Mouse (Mus musculus) layer of hippocampus, postnatal 14 days (tissue): ENCODE results near the gene Prickle3. TPM values are rescaled to one million over a fixed set of nuclear protein-coding genes. Genes with fewer than 3 reads are reported as not detected.

Source experiments
- DNase-seq, 2 experiments: peaks; one replicate each; pipeline ENCODE4 v3.0.0; 2021 to 2022; ENCODE audit warnings: low spot score in 2 of 2, mixed read lengths in 1 of 2
- long read RNA-seq, 2 experiments: library from polyadenylated mRNA; stranded (forward); transcript quantifications; one replicate each; pipeline ENCODE4 v2.0.0; 2021
- total RNA-seq, 2 experiments: library from RNA; stranded (reverse); gene quantifications; 2 replicates each; pipeline ENCODE4 v1.2.3; 2021

Prickle3 gene
- 1 to 10 TPM; 1.5 to 1.6 TPM for total RNA-seq
- long read RNA-seq, experiment 1, partial matches to known transcripts = 0 of 1 reads
- long read RNA-seq, experiment 1, other reads (novel, unspliced or antisense) = 1 of 1 reads
- long read RNA-seq, experiment 2, partial matches to known transcripts = 0 of 1 reads
- long read RNA-seq, experiment 2, other reads (novel, unspliced or antisense) = 1 of 1 reads

DNA sequence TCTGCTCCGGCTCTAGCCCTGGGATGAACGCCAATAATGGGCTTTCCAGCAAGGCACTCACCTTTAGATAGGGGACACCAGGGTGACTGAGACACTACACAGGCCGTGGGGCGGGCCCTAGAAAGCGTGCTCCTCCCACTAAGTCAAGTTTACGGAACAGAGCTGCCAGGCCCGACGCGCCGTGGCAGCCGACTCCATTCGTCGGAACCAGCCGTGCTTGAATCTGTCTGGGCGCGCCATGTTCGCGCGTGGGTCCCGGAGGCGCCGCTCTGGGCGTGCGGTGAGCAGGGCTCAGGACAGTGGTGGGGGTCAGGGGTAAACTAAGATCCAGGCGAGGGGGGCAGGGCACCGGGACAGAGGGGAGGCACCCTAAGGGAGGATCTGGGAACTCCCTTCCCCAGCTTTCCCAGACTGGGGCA, at the start of gene Prickle3:
Gene Prickle3, plus strand, starts transcription at position 40 of the 419 bp plus-strand sequence.
- DNase-seq = no peak

DNA sequence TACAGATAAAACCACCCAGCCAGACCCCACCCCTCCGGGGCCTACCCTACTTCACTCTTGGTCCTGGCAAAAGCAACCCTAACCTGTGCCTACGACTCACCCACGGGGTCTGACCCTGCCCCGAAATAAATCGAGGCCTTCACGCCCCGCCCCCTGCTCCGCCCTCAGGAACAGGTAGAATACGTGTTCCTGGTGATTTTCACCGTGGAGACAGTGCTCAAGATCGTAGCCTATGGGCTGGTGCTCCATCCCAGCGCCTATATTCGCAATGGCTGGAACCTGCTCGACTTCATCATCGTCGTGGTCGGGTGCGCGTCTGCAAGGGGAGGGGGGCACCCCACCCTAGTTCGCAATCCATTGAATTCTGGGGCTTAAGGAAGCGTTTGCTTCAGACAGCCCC, 47.0 kb upstream of the Prickle3 start:
- peak; percentile 6 to 10 for DNase-seq

DNA sequence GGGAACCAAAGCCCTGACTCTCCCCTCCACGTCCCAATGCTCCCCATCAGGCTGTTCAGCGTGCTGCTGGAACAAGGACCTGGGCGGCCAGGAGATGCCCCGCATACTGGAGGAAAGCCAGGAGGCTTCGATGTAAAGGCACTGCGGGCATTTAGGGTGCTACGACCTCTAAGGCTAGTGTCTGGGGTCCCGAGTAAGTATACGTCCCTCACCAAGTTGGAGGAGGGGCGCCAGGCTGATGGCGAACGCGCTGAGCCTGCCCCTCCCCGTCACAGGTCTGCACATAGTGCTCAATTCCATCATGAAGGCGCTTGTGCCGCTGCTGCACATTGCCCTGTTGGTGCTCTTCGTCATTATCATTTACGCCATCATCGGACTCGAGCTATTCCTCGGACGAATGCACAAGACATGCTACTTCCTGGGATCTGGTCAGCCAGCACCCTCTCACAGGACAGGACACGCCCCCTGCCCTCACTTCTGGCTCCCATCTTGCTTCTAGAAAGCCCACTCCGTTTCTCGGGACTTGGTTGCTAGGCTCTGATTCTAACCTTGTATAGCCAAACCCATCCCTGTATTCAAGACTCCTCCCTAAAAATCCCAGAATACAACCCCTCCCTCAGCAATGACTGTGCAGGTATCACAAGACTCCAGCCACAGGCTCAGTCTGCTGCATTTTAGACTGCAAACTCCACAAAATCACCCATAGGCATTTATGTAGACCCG, 46.4 kb upstream of the Prickle3 start:
- peak in 1 of 2 experiments; percentile 24 for DNase-seq

DNA sequence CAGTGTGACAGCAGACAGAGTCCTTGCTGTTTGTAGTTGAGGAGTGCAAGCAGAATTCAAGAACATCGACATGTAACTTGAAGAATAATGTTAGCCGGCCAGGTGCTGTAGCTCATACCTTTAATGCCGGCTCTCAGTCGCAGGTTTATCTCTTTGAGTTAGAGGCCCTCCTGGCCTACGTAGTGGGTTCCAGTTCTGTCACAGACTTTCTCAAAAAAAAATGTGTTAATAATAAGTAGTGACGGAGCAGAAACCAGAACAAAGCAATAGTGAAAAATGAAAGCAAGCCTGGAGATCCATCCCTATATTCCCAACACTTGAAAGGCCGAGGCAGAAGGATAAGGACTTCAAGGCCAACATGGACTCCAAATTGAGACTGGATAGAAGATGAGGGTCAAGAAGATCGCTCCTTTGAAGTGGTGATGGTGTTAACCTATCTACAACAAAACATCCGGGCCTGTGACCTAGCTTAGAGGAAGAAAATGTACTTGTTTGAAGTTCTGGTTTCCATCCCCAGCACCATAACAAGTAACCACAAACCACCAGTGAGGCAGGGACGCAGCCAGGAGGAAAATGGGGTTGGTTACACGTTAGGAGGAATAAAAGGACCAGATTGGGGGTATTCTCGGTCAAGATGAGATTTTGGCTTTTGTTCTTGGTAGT, 39.0 kb upstream of the Prickle3 start:
- no peak for DNase-seq

DNA sequence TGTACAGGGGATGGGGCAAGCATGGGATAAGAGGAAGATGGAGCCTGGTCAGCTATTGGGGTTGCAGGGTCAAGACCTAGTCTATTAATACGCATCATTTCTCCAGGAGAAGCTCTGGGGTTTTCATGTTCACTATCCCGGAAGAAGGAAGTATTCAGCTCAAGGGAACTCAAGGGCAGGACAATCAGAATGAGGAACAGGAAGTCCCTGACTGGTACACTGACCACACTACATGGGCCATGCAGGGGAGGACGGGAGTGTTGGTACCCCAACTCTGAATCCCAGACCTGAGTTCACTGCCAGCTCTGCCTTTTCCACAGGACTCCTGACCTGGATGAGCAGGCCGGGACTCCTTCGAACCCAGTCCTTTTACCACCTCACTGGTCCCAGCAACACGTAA, 24.5 kb upstream of the Prickle3 start:
- DNase-seq = no peak

DNA sequence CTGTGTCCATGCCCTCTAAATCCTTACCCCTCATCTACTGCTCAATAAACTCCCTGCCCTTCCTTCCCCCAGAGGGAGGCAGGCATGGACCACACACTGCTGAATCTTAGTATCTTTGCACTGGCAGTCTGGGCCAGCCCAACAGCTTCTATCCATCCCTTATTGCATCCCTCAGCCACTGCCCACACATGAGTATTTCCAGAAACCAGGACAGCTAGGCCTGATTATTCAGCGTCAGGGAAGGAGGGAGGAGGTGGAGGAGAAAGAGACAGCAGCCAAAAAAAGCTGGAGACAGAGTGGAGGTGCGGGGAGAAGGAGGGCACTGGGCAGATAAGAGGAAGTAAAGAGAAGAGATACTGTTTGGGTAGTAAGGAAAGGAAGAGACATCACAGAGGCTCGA, 22.0 kb upstream of the Prickle3 start:
- DNase-seq = no peak

DNA sequence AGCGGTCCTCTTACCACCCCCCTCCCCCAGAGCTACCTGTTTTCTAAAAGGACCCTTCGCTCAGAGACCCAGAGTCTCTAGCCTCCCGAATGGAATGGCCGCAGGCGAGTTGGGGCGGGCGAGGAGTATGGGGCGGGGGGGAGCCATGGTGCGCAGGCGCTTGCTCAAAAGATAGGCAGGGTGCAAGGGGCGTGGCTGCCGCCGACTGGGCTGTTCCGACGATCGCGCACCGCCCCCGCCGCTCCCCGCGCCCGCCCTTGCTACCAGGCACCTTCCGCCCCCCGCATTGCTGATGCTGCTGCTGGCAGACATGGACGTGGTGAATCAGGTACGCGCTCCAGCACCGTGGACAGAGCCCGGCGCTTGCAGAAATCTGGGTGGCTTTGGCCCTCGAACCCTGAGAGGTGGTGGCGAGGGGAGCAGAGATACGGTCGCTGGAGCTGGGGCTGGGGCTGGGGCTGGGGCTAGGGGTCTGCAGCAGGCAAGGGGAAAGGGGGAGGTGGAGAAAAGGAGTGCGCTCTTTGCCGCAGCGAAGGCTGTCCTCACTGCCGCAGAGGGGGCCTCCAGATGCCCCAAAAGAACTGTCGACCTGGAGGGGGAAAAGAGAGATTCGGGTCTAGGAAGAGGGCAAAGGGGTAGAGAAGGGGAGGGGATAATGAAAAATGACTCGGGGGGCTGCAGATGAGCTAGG, 18.5 kb upstream of the Prickle3 start, which contains the start of gene Syp:
Gene Syp, plus strand, starts transcription at position 71 of the 691 bp plus-strand sequence.
- peak; percentile 81 to 87 for DNase-seq

DNA sequence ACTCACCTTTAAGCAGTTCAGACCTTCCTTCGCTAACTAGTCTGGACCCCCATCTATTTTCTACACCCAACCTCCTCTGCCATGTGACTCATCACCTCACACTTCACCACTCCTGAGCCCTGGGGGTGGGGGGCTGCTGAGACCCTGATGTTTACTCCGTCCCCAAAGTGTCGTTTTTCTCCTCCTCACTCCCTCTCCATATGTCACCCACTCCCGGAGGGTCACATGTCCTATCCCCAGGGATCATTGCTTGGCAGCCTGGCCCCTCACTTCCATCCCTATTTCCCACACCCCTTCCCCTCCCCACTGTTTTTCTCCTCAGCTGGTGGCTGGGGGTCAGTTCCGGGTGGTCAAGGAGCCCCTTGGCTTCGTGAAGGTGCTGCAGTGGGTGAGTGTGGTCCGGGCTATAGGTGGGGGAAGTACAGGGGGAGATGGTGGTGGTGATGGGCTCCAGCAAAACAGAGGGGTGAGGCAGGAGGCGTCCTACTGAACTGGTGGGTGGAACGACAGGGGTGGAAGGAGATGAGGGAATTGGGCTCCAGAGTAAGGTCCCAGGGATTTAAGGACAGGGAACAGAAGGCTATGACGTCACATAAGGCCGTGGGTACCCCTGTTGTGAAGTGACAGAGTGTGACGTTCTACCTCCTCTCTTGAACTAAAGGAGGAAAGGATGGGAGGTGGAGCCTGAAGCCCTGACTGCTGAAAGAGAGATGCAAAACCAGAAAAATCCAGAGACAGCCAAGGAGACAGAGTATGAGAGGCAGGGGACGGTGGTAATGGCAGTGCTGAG, 17.3 kb upstream of the Prickle3 start:
- DNase-seq = peak in 1 of 2 experiments; percentile 44

DNA sequence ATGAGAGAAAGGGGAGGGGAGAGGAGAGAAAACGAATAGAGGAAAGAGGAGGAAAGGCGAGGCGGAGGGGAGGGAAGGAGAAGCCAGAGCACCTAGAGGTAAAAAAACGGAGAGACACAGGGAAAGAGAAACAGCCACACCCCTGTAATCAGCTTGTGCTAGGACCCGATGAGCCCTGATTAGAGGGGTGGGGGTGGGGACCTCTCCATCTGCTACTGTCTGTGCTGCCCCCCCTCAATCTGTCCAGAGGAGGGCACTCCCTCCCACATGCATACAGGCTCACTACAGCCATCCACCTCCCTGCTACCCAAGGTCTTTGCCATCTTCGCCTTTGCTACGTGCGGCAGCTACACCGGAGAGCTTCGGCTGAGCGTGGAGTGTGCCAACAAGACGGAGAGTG, 16.3 kb upstream of the Prickle3 start:
- no peak for DNase-seq

DNA sequence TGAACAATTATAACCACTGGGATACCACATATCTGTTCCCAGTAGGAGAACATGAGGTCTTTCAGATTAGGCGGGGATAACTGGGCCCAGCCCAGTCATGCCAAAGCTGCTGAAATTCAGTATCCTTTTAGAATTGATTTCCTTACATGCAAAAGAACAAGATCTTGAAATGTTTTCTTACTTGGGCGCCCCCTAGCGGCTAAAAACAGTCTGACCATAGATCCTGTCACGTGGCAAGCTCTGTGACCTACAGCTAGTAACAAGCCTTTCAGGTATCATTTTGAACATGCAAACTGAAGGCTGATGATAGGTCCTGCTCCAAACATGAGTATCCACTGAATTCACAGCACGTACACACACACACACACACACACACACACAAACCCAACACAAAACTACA, 11.7 kb upstream of the Prickle3 start:
- DNase-seq = peak; percentile 53 to 67

DNA sequence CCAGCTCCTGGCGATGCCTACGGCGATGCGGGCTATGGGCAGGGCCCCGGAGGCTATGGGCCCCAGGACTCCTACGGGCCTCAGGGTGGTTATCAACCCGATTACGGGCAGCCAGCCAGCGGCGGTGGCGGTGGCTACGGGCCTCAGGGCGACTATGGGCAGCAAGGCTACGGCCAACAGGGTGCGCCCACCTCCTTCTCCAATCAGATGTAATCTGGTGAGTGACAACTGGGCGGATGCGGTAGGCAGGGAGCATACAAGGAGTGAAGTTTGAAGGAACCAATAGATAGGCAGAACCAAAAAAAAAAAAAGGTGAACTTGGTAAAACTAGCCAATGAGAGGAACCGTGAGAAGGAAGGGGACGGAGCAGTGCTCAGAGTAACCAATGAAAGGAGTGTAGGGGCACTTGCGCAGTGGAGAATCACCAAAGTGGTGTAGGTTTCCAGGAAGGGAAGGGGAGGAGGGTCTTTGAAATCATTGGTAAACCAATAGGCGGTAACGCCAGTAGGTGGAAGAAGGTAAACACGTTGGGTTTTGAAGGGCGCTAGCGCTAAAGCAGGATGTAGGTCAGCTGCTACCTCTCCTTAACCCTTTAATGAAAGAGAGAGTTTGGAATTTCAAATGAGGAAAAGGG, 8.3 kb upstream of the Prickle3 start:
- peak; percentile 66 to 78 for DNase-seq

DNA sequence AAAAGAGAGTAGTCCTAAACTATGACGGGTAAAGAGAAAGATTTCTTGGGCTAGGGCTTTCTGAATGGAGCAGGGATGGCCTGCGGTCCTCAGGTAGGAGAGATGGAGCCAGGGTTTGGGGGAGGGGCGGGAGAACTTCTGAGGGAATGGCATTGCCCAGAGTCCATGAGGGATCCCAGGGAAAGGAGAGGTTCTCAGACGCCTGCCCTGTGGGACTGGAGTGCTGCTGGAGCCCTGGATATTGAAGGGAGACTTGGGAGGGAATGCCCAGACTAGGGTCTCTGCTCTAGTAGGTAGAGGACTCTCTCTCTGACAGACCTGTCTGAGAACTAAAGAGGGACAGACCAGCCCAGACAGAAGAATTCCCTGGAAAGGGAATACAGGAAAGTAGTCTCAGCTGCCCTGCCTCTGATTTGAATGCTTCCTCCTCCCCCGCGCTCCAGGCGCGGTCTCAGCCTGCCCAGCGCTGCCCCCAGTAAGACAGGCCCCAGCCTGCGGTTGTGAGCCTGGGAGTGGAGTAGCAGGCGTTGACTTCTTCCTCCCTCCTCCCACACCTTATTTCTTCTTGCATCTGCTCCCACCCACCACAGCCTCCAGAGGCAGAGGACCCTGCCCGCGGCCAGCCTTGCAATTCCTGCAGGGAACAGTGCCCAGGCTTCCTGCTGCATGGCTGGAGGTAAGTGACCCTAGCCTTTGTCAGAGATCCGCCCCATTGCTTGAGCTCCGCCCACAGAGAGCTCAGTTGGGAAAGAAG, 1.1 kb downstream of the Prickle3 start:
- DNase-seq = no peak

DNA sequence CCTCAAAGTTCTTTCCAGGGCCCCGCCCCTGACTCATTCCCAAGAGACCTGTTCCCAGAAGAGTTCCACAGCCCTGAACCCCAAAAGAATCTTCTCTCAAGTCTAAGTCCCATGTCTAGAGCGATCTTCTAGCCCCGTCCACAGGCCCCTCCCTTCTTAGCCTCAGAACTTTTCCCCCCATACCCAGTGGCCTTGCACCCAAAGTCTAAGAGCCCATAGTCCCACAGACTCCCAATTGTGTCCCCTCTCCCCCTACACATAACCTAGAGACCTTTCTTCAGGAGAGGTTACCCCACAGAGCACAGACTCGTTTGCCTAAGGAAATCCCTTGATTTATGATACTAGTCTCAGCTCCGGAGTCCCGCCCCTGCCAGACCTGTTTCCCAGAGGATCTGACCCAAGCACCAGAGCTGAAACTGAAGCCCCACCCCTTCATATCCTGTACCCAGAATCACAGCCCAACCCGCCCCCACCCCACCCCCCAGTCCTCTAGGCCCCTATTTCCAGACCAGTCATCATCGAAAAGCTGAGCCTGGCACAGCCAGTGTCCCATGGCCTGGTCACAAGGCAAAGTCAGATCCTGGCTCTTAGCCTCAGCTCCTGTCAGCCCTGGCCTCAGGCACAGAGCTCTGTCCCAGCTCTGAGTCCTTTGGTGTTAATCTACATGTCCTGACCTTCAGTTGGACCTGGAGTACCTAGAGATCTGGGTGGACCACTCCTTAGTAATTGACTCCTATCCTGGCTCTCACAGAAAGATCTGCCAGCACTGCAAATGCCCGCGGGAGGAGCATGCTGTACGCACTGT, 1.9 kb downstream of the Prickle3 start:
- DNase-seq = no peak

DNA sequence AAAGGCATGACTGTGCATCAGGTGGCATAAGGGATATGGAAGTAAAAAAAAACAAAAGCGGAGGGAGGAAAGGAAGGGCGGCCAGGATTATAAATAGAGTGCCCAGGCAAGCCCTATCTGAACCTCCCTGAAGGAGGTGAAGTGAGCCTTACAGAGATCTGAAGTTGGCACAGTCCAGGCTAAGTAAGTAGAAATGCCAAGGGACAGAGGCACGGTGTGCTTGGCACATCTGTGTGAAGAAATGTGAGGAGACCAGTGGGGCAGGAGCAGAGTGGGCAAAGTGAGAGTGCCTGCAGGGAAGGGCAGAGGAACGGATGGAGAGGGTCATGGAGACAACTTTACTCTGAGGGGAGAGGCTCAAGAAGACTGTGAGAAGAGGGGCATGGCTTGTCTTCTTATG, 4.0 kb downstream of the Prickle3 start:
- no peak for DNase-seq

DNA sequence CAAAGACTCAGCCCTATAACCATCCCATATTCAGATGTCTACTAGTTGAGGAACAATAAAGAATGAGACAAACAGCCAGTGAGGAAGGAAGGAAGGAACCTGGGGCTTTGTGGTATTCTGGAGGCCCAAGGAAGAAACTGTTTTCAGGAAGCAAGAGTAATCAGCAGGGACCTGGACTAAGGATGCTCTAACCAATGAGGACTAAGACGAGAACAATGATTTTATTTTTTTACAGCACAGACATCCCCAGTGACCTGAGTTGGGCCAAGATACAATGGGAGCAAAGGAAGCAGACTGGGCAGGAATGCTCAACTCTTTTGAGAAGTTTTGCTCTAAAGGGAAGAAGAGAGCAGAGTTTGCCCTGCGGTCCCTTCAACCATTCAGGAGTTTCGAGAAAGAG, 5.9 kb downstream of the Prickle3 start:
- no peak for DNase-seq

DNA sequence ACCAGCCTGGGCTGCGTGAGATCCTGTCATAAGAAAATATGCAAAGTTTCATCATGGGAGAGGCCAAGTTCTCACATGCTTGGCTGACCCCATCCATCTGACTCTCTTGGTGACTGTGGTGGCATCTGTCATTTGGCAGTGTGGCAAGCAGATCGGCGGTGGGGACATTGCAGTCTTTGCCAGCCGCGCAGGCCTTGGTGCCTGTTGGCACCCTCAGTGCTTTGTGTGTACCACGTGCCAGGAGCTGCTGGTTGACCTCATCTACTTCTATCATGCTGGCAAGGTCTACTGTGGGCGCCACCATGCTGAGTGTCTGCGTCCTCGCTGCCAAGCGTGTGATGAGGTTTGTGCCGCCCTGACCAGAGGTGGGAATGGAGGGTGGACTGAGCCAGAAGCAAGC, 7.7 kb downstream of the Prickle3 start:
- DNase-seq = no peak

DNA sequence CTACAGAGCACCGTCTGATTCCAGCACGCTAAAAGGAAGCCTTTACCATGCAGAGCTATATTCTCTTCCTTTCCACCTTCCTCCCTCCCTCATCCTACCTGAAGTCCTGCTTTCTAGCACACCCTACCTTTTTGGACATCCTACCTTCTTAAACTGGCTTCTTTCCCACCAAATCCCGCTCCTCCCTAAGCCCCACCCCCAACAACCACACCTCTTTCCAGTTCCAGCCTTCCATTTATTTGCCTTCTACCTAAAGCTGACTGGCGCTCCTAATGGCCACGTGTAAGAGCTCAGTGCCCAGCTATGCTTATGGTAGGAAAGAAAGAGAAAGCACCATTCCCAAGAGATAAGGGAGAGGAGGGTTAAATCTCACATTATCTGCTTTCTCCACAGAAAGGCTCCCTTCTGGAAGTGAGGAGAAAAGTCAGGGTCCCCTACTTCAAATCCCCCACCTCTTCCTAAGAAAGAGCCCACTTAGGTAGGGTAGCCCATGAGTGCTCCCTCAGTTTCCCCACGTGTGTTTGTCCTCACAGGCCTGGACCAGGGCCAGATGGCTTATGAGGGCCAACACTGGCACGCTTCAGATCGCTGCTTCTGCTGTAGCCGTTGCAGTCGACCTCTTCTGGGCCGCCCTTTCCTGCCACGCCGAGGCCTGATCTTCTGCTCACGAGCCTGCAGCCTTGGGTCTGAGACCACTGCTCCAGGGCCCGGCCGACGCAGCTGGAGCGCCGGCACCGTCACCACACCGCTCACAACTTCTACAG, 8.9 kb downstream of the Prickle3 start:
- DNase-seq = no peak

DNA sequence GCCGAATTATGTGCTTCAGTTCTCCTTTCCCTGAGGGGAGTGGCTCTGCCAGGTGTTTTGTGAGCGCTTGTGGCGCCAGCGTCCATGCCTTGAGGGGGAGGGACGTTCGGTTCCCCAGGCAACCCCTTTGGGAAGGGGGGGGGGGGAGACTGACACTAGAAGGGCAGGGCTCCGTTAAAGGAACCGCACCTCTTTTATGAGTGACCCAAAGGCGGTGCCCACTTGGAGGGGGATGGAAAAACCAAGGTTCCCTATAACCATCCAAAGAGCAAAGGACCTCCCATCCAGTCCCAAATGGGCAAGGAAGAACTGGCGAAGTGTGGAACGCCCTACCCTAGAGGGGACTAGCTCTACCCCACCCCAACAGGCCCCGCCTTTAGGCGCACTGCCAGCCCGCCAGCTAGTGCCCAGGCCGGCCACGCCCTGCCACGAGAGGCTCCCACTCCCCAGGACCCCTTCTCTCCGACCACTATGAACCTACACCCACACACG, 13.4 kb downstream of the Prickle3 start:
- no peak for DNase-seq
